Mouse (Mus musculus): Measurements from ENCODE around the gene Hpgd. TPM values are rescaled to one million over a fixed set of nuclear protein-coding genes. Genes with fewer than 3 reads are reported as not detected.
"Not testable (repeated sequence)": the region's sequence is repeated elsewhere in the genome, so short reads cannot be mapped to it uniquely, and the experiment has no call there.

The Hpgd gene
- total RNA-seq, 2 experiments from 2014 or later, result 3.2 to 4.1 TPM

GRCm38 (mm10) chr8:56287370-56288072 lies 6.9 kb upstream of the Hpgd start:
- TF ChIP-seq CTCF (IDR thresholded peaks at IDR 0.05), result no peak
- intact Hi-C loops (cut with DNase I), result no loop called here
- no peak for DNase-seq (ENCODE audit: extremely low spot score in 1 of 2, low spot score in 2 of 2)
- no peak overlapping the region for H3K4me3 ChIP-seq
- no peak overlapping the region for H3K27ac ChIP-seq

GRCm38 (mm10) chr8:56292318-56292717 lies 2.1 kb upstream of the Hpgd start:
- Histone ChIP-seq H3K27ac (no peak overlapping the region), H3K4me3 (no peak overlapping the region)
- no peak for TF ChIP-seq CTCF (IDR thresholded peaks at IDR 0.05)
- intact Hi-C loops (cut with DNase I), result no loop called here
- DNase-seq (ENCODE audit: extremely low spot score in 1 of 2, low spot score in 2 of 2), result no peak

GRCm38 (mm10) chr8:56293480-56293879 lies 905 bp upstream of the Hpgd start:
- intact Hi-C loops (cut with DNase I), result no loop called here
- H3K4me3 ChIP-seq, result no peak overlapping the region
- no peak overlapping the region for H3K27ac ChIP-seq
- no peak for TF ChIP-seq CTCF (IDR thresholded peaks at IDR 0.05)
- no peak for DNase-seq (ENCODE audit: extremely low spot score in 1 of 2, low spot score in 2 of 2)

GRCm38 (mm10) chr8:56294886-56295555 lies 636 bp downstream of the Hpgd start:
- intact Hi-C loops (cut with DNase I), result no loop called here
- no peak for TF ChIP-seq CTCF (IDR thresholded peaks at IDR 0.05)
- H3K4me3 ChIP-seq, result peak overlapping the region; percentile 49
- no peak overlapping the region for H3K27ac ChIP-seq
- DNase-seq (ENCODE audit: extremely low spot score in 1 of 2, low spot score in 2 of 2), result no peak

GRCm38 (mm10) chr8:56299421-56299820 lies 5.0 kb downstream of the Hpgd start:
- Histone ChIP-seq H3K27ac (no peak overlapping the region), H3K4me3 (no peak overlapping the region)
- TF ChIP-seq CTCF (IDR thresholded peaks at IDR 0.05), result no peak
- DNase-seq (ENCODE audit: extremely low spot score in 1 of 2, low spot score in 2 of 2), result no peak
- intact Hi-C loops (cut with DNase I), result no loop called here

GRCm38 (mm10) chr8:56301303-56301702 lies 6.9 kb downstream of the Hpgd start:
- DNase-seq (ENCODE audit: extremely low spot score in 1 of 2, low spot score in 2 of 2); intact Hi-C loops (cut with DNase I): not testable (repeated sequence)

GRCm38 (mm10) chr8:56304595-56304994 lies 10.2 kb downstream of the Hpgd start:
- TF ChIP-seq CTCF (IDR thresholded peaks at IDR 0.05), result no peak
- Histone ChIP-seq H3K4me3 (no peak overlapping the region), H3K27ac (no peak overlapping the region)
- DNase-seq (ENCODE audit: extremely low spot score in 1 of 2, low spot score in 2 of 2), result no peak
- intact Hi-C loops (cut with DNase I), result no loop called here

More at GRCm38 (mm10) chr8:56301303-56301702, 6.9 kb downstream of the Hpgd start:
- not testable (repeated sequence) for H3K27ac ChIP-seq, H3K4me3 ChIP-seq

GRCm38 (mm10) chr8:56313622-56314021 lies 19.2 kb downstream of the Hpgd start:
- TF ChIP-seq CTCF (IDR thresholded peaks at IDR 0.05), result no peak
- H3K4me3 ChIP-seq, result no peak overlapping the region
- H3K27ac ChIP-seq, result no peak overlapping the region
- DNase-seq (ENCODE audit: extremely low spot score in 1 of 2, low spot score in 2 of 2), result no peak
- intact Hi-C loops (cut with DNase I), result no loop called here

GRCm38 (mm10) chr8:56315189-56315588 lies 20.8 kb downstream of the Hpgd start:
- intact Hi-C loops (cut with DNase I), result no loop called here
- Histone ChIP-seq H3K27ac (no peak overlapping the region), H3K4me3 (no peak overlapping the region)
- DNase-seq (ENCODE audit: extremely low spot score in 1 of 2, low spot score in 2 of 2), result no peak
- no peak for TF ChIP-seq CTCF (IDR thresholded peaks at IDR 0.05)

- no peak for TF ChIP-seq CTCF (IDR thresholded peaks at IDR 0.05)
- no peak for DNase-seq (ENCODE audit: extremely low spot score in 1 of 2, low spot score in 2 of 2)
- intact Hi-C loops (cut with DNase I), result no loop called here
- Histone ChIP-seq H3K4me3 (no peak overlapping the region), H3K27ac (no peak overlapping the region)
Measured at GRCm38 (mm10) chr8:56323276-56323675, 28.9 kb downstream of the Hpgd start.

GRCm38 (mm10) chr8:56327709-56328108 lies 33.3 kb downstream of the Hpgd start:
- Histone ChIP-seq H3K27ac (no peak overlapping the region), H3K4me3 (no peak overlapping the region)
- TF ChIP-seq CTCF (IDR thresholded peaks at IDR 0.05), result no peak
- DNase-seq (ENCODE audit: extremely low spot score in 1 of 2, low spot score in 2 of 2), result no peak
- intact Hi-C loops (cut with DNase I), result no loop called here

GRCm38 (mm10) chr8:56328130-56328542 lies 33.8 kb downstream of the Hpgd start:
- no peak overlapping the region for H3K4me3 ChIP-seq
- intact Hi-C loops (cut with DNase I), result no loop called here
- no peak overlapping the region for H3K27ac ChIP-seq
- DNase-seq (ENCODE audit: extremely low spot score in 1 of 2, low spot score in 2 of 2), result no peak
- no peak for TF ChIP-seq CTCF (IDR thresholded peaks at IDR 0.05)

Measured in left cerebral cortex, adult 2 months (tissue).